Mouse (Mus musculus): Measurements from ENCODE around the gene Dnmt3a. TPM values are rescaled to one million over a fixed set of nuclear protein-coding genes. Genes with fewer than 3 reads are reported as not detected.
A peak's percentile ranks its signal among the peaks of the same experiment; 100 is the strongest.

Gene Dnmt3a
- polyA plus RNA-seq, 1 experiment from 2014 or later, result 69.5 TPM

DNA sequence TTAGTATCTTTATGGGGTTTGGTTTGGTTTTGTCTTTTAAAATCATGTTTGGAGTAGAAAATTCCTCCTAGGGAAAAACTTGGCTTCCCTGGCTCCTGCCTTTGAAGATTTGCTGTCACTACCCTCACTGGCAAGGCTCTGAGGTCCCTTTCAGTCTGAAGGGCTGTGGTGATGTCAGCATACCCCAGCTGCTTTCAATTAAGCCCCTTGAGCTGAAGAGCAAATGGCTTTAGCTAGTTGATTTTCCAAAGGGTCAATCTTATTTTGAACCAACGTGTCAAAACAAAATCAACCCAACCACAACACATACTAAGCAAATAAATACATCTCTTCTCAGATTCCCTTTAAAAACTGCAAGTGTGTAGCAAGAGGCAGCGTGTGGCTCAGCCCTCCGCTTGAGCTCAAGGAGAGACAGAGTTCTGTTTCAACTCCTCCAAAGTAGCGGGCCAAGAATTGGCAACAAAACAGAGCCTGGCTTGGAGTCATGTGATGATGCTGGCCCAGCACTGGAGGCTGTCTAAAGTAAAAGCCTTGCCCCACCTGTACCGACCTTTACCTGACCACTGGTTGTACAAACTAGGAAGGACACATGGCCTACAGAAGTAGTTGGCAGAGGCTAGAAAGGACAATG is 17.3 kb upstream of the Dnmt3a start:
- Histone ChIP-seq H3K36me3 (replicated peaks; ENCODE audit: control insufficient read depth, insufficient read depth, low read depth, low read length) (no peaks in the 10 kb centered on the region), H3K4me1 (ENCODE audit: control insufficient read depth, insufficient read depth, low read length) (peaks cover 8% of the 10 kb centered on the region), H3K27me3 (ENCODE audit: control insufficient read depth, insufficient read depth, low read length) (no peaks in the 10 kb centered on the region), H3K4me2 (ENCODE audit: low read depth, low read length) (no peak overlapping the region), H3K4me3 (ENCODE audit: low read depth, low read length) (no peak overlapping the region), H3K27ac (replicated peaks; ENCODE audit: low read depth, low read length) (peak overlapping the region; percentile 11), H3K9ac (replicated peaks; ENCODE audit: low read length) (no peak overlapping the region), H3K9me3 (replicated peaks; ENCODE audit: control insufficient read depth, low read length) (no peaks in the 10 kb centered on the region)
- DNase-seq (ENCODE audit: low spot score) (peak; percentile 90), ATAC-seq (replicated peaks; ENCODE audit: insufficient number of reproducible peaks, low FRiP score, low TSS enrichment, low read depth) (no peak)
- 22% methylated on average over 5 of the region's 5 CpGs for WGBS

DNA sequence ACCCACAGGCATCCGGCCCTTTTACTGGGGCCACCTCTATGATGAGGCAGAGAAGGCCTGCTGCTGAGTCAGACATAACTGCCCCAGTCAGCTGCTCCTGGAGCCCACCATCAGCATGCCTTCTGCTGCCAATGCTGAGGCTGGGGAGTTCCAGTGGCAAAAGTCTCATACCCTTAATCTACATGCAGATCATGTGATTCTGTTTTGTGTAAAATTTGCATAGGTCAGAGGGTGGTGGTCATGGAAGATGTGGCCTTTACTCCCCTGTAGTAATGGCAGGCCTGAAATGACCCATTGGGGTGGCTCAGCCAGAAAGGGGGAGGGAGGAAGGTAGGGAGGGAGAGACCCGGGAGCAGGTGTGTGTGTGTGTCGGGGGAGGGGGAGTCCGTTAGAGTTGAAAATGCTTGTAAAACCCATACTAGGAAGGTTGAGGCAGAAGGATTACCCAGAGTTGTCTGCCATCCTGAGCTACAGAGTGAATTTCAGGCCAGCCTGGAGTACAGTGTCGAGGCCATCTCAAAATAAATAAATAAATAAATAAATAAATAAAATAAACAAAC is 16.1 kb upstream of the Dnmt3a start:
- 60% methylated on average over 5 of the region's 5 CpGs for WGBS
- Histone ChIP-seq H3K36me3 (replicated peaks; ENCODE audit: control insufficient read depth, insufficient read depth, low read depth, low read length) (no peaks in the 10 kb centered on the region), H3K4me3 (ENCODE audit: low read depth, low read length) (no peak overlapping the region), H3K9me3 (replicated peaks; ENCODE audit: control insufficient read depth, low read length) (no peaks in the 10 kb centered on the region), H3K4me2 (ENCODE audit: low read depth, low read length) (no peak overlapping the region), H3K27me3 (ENCODE audit: control insufficient read depth, insufficient read depth, low read length) (no peaks in the 10 kb centered on the region), H3K4me1 (ENCODE audit: control insufficient read depth, insufficient read depth, low read length) (peaks cover 8% of the 10 kb centered on the region), H3K9ac (replicated peaks; ENCODE audit: low read length) (no peak overlapping the region), H3K27ac (replicated peaks; ENCODE audit: low read depth, low read length) (no peak overlapping the region)
- DNase-seq (ENCODE audit: low spot score) (no peak), ATAC-seq (replicated peaks; ENCODE audit: insufficient number of reproducible peaks, low FRiP score, low TSS enrichment, low read depth) (no peak)

DNA sequence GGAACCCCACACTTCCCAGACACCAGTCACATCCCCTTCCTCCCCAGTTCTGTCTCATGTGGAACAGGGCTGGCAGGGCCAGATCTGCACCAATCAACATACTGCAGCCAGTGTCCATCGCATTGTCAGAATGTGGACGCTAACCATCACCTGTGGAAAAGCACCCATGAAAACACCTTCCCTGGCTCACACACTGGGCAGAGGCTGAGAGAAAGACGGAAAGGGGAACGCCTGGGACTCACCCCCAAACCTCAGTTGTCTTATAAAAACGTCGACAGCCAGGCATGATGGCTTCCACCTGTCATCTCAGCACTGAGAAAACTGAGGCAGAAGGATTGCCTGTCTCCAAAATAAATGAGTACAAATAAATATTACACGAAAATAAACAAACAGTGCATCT is 14.6 kb upstream of the Dnmt3a start:
- Histone ChIP-seq H3K27me3 (ENCODE audit: control insufficient read depth, insufficient read depth, low read length) (no peaks in the 10 kb centered on the region), H3K4me2 (ENCODE audit: low read depth, low read length) (no peak overlapping the region), H3K36me3 (replicated peaks; ENCODE audit: control insufficient read depth, insufficient read depth, low read depth, low read length) (no peaks in the 10 kb centered on the region), H3K9me3 (replicated peaks; ENCODE audit: control insufficient read depth, low read length) (no peaks in the 10 kb centered on the region), H3K4me3 (ENCODE audit: low read depth, low read length) (no peak overlapping the region), H3K4me1 (ENCODE audit: control insufficient read depth, insufficient read depth, low read length) (peaks cover 8% of the 10 kb centered on the region), H3K9ac (replicated peaks; ENCODE audit: low read length) (no peak overlapping the region), H3K27ac (replicated peaks; ENCODE audit: low read depth, low read length) (no peak overlapping the region)
- DNase-seq (ENCODE audit: low spot score), result no peak
- 57% methylated on average over 7 of the region's 7 CpGs for WGBS
- ATAC-seq (replicated peaks; ENCODE audit: insufficient number of reproducible peaks, low FRiP score, low TSS enrichment, low read depth), result no peak

DNA sequence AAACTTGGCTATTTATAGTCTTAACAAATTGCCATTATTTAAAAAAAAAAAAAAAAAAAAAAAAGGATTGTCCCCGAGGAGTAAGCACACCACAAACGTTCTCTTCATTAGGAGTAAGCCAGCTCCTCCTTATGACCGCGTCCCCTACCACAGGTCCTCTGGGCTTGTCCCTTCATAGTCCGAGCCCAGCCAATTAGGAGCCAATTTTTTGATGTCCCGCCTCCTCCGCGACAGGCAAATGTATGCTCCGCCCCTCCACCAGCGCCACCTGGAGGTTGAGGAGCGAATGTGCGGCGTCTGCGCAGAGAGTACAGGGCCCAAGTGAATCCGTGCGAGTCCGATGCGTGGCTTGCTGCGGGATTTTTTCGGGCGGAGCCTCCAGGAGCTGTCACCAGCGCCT is 14.1 kb upstream of the Dnmt3a start:
- H3K27me3 ChIP-seq (ENCODE audit: control insufficient read depth, insufficient read depth, low read length), result no peaks in the 10 kb centered on the region
- H3K4me3 ChIP-seq (ENCODE audit: low read depth, low read length), result peak overlapping the region; percentile 21
- H3K36me3 ChIP-seq (replicated peaks; ENCODE audit: control insufficient read depth, insufficient read depth, low read depth, low read length), result no peaks in the 10 kb centered on the region
- under 1% methylated on average over 22 of the region's 22 CpGs for WGBS
- H3K9me3 ChIP-seq (replicated peaks; ENCODE audit: control insufficient read depth, low read length), result no peaks in the 10 kb centered on the region
- peak overlapping the region; percentile 52; the same call in 1 of the 2 replicates for H3K9ac ChIP-seq (replicated peaks; ENCODE audit: low read length)
- H3K4me1 ChIP-seq (ENCODE audit: control insufficient read depth, insufficient read depth, low read length), result peaks cover 8% of the 10 kb centered on the region
- ATAC-seq (replicated peaks; ENCODE audit: insufficient number of reproducible peaks, low FRiP score, low TSS enrichment, low read depth), result peak; percentile 76
- H3K4me2 ChIP-seq (ENCODE audit: low read depth, low read length), result peak overlapping the region; percentile 36
- H3K27ac ChIP-seq (replicated peaks; ENCODE audit: low read depth, low read length), result no peak overlapping the region
- peak; percentile 94 for DNase-seq (ENCODE audit: low spot score)

DNA sequence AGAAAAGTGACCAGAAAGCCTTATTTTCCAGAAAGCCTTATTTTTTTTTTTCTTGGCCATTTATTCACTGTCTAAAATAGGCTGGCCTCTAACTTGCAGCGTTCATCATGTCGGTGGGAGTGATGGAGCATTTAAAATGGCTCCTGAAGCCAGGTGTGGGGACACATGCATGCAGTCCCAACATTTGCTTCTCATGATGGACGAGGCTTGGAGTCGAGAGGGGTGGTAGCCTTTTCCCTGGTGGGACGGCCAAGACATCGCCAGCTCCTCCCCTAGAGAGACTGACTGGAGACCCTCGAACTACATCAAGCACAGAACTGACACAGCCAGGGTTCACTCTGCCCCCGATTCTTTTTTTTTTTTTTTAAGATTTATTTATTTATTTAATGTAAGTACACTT is 13.6 kb upstream of the Dnmt3a start:
- WGBS, result 18% methylated on average over 8 of the region's 8 CpGs
- H3K4me3 ChIP-seq (ENCODE audit: low read depth, low read length), result peak overlapping the region; percentile 21
- no peaks in the 10 kb centered on the region for H3K9me3 ChIP-seq (replicated peaks; ENCODE audit: control insufficient read depth, low read length)
- H3K9ac ChIP-seq (replicated peaks; ENCODE audit: low read length), result peak overlapping the region; percentile 52; the same call in 1 of the 2 replicates
- no peaks in the 10 kb centered on the region for H3K36me3 ChIP-seq (replicated peaks; ENCODE audit: control insufficient read depth, insufficient read depth, low read depth, low read length)
- no peak; the same call in 1 of the 2 replicates for ATAC-seq (replicated peaks; ENCODE audit: insufficient number of reproducible peaks, low FRiP score, low TSS enrichment, low read depth)
- H3K27me3 ChIP-seq (ENCODE audit: control insufficient read depth, insufficient read depth, low read length), result no peaks in the 10 kb centered on the region
- H3K4me1 ChIP-seq (ENCODE audit: control insufficient read depth, insufficient read depth, low read length), result peaks cover 8% of the 10 kb centered on the region
- H3K27ac ChIP-seq (replicated peaks; ENCODE audit: low read depth, low read length), result no peak overlapping the region
- peak overlapping the region; percentile 36 for H3K4me2 ChIP-seq (ENCODE audit: low read depth, low read length)
- no peak for DNase-seq (ENCODE audit: low spot score)

DNA sequence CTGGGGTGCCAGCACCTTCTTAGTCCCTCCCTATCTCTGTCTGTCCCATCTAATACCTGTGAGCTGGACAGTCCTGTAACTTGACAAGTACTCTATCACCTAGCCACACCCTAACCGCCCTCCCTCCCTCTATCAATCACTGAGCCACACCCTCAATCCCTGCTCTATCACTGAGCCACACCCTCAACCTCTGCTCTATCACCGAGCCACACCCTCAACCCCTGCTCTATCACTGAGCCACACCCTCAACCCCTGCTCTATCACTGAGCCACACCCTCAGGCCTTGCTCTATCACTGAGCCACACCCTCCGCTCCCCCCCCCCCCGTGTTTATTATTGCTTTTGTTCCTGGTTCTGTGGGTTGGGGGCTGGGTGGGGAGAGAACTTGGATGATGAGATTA is 10.2 kb upstream of the Dnmt3a start:
- Histone ChIP-seq H3K36me3 (replicated peaks; ENCODE audit: control insufficient read depth, insufficient read depth, low read depth, low read length) (no peaks in the 10 kb centered on the region), H3K4me2 (ENCODE audit: low read depth, low read length) (no peak overlapping the region), H3K27ac (replicated peaks; ENCODE audit: low read depth, low read length) (no peak overlapping the region), H3K9me3 (replicated peaks; ENCODE audit: control insufficient read depth, low read length) (no peaks in the 10 kb centered on the region), H3K9ac (replicated peaks; ENCODE audit: low read length) (no peak overlapping the region), H3K27me3 (ENCODE audit: control insufficient read depth, insufficient read depth, low read length) (no peaks in the 10 kb centered on the region), H3K4me3 (ENCODE audit: low read depth, low read length) (no peak overlapping the region), H3K4me1 (ENCODE audit: control insufficient read depth, insufficient read depth, low read length) (peaks cover 2% of the 10 kb centered on the region; the same call in 1 of the 2 replicates)
- ATAC-seq (replicated peaks; ENCODE audit: insufficient number of reproducible peaks, low FRiP score, low TSS enrichment, low read depth) (no peak), DNase-seq (ENCODE audit: low spot score) (no peak)
- 34% methylated on average over 4 of the region's 4 CpGs for WGBS

DNA sequence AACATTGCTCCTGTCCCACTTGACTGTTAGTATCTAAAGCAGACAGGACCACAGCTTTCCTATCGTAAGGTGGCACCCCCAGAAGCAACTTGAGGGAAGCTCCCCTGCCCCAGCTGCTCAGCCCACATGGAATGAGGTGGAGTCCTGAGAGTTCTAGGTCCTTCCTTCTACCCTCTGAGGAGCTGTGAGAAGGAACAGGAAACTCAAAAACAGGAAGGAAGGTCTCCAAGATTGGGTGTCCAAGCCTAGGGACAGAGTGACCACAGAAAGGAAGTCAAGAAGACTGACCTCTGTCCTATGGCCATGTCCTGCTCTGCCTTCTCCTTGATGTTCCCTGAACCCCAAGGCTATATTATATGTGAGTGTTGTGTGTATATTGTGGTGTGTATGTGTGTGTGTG is 6.3 kb upstream of the Dnmt3a start:
- DNase-seq (ENCODE audit: low spot score) (no peak), ATAC-seq (replicated peaks; ENCODE audit: insufficient number of reproducible peaks, low FRiP score, low TSS enrichment, low read depth) (no peak)
- Histone ChIP-seq H3K4me2 (ENCODE audit: low read depth, low read length) (no peak overlapping the region), H3K9ac (replicated peaks; ENCODE audit: low read length) (no peak overlapping the region), H3K4me3 (ENCODE audit: low read depth, low read length) (no peak overlapping the region), H3K4me1 (ENCODE audit: control insufficient read depth, insufficient read depth, low read length) (no peaks in the 10 kb centered on the region), H3K27me3 (ENCODE audit: control insufficient read depth, insufficient read depth, low read length) (no peaks in the 10 kb centered on the region), H3K9me3 (replicated peaks; ENCODE audit: control insufficient read depth, low read length) (no peaks in the 10 kb centered on the region), H3K27ac (replicated peaks; ENCODE audit: low read depth, low read length) (no peak overlapping the region), H3K36me3 (replicated peaks; ENCODE audit: control insufficient read depth, insufficient read depth, low read depth, low read length) (no peaks in the 10 kb centered on the region)
- WGBS, result 93% methylated on average over 1 of the region's 1 CpGs

DNA sequence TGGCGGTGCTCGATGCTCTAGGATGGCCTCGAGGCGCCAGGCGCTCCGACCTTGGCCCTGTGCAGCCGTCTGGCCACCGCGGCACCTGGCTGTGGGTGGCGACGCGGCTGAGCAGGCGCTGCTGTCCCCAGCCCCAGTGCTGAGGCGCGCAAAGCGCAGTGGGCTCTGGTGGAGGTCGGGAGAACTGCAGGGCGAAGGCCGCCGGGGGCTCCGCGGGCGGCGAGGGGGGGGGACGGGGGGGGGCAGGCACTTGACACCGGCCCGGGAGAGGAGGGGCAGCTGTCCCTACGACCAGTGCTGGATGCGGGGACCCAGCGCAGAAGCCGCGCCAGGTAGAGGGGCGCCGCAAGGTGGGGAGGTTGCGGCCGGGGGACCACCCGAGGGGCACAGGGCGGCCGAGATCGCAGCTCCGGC is 471 bp downstream of the Dnmt3a start:
- WGBS, result 0% methylated on average over 25 of the region's 41 CpGs
- Histone ChIP-seq H3K36me3 (replicated peaks; ENCODE audit: control insufficient read depth, insufficient read depth, low read depth, low read length) (no peaks in the 10 kb centered on the region), H3K27ac (replicated peaks; ENCODE audit: low read depth, low read length) (peak overlapping the region; percentile 85), H3K4me2 (ENCODE audit: low read depth, low read length) (peak overlapping the region; percentile 87), H3K4me3 (ENCODE audit: low read depth, low read length) (peak overlapping the region; percentile 91), H3K9ac (replicated peaks; ENCODE audit: low read length) (peak overlapping the region; percentile 94), H3K4me1 (ENCODE audit: control insufficient read depth, insufficient read depth, low read length) (peaks cover 16% of the 10 kb centered on the region), H3K27me3 (ENCODE audit: control insufficient read depth, insufficient read depth, low read length) (peaks cover 3% of the 10 kb centered on the region; the same call in 1 of the 2 replicates), H3K9me3 (replicated peaks; ENCODE audit: control insufficient read depth, low read length) (no peaks in the 10 kb centered on the region)
- ATAC-seq (replicated peaks; ENCODE audit: insufficient number of reproducible peaks, low FRiP score, low TSS enrichment, low read depth) (peak; percentile 89), DNase-seq (ENCODE audit: low spot score) (peak; percentile 84)

Data from embryonic facial prominence, embryonic 11.5 days (tissue).